Mouse (Mus musculus) erythroblast, adult 5-6 weeks (primary cell): ENCODE data around the gene Tmppe. TPM values are rescaled to one million over a fixed set of nuclear protein-coding genes. Genes with fewer than 3 reads are reported as not detected.

Experiments used
- ATAC-seq: replicated peaks from 2 replicates; pipeline ENCODE4 v1.8.0; 2016; ENCODE audit warnings: moderate number of reproducible peaks, mild to moderate bottlenecking, moderate TSS enrichment, inconsistent platforms; ENCODE audit not compliant: poor library complexity, low FRiP score, severe bottlenecking
- total RNA-seq, 2 experiments: library from RNA; stranded (forward) in 1 of 2; stranded (reverse) in 1 of 2; fragments of 150-400 nt in 1 of 2; fragments of 200-764, 138-1000 nt in 1 of 2; gene quantifications; 2 replicates each; pipeline versions ENCODE4 v1.2.3 to v1.2.4; 2015 to 2017; ENCODE audit warnings: low replicate concordance in 2 of 2

Tmppe gene
- total RNA-seq, 2 experiments from 2014 or later, result 2.2 TPM; not detected in 1

DNA sequence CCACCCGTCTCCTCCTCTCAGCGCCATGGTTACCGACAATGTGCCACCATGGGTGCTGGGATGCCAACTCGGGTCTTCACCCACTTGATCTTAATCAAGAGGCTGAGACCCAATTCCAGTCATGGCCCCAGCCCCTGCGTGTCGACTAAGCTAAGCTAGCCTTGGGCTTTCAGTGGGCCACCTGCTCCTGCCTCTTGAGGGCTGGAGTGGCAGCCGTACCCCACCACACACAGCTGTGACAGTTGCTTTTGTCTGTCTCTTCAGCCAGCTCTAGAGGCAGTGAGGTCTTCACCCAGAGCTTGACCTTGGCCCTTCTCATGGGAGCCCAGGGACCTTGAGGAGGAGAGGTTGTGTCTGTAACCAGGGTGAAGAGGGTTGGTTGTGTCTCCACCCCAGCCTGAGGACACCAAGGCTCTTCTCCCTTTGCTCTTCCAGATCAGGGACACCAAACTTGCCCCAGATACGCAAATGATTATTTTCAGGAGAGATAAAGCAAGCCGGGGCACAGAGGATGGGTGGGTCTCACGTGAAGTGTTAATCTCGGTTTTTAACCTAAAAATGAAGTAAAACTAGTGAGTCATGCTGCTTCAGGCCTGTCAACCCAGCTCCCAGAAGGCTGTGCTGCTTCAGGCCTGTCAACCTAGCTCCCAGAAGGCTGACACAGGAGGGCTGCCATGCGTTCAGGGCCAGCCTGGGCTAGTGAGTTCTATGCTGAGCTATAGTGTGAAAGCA is 27.4 kb downstream of the Tmppe start:
- ATAC-seq, result no peak

DNA sequence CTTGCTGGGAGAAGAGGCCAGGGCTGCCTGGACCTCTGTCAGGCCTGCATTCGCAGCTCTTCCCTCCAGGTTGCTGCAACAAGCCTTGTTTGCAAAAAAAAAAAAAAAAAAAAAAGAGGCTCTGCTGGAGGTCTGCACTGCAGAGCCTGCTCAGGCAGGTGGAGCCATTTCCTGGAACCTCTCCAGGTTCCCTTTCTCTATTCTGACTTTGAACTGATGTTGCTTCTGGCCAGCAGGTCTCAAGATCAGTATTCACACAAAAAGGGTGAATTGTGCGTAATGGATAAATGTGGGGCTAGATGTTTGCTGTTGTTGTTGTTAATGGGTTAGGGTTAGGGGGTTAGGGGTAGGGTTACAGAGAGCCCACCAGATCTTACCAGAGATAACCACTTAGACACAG is 34.8 kb downstream of the Tmppe start:
- no peak for ATAC-seq

DNA sequence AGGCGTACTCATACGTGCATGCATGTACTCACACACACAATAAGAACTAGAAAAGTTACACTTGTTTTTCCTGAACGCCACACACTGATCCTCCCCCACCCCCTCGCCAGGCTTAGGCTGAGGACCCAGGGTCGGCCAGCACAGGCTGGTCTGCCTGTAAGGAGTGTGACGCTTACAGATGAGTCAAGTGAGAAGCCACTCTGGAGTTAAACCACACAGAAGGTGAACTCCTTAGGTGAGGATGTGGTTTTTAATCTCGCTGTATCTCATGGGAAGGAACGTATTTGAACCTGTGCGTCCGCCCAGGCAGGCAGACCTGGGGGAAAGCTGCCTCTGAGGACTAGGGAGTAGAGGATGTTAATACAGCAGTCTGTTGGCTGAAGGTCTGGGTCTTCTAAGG is 39.6 kb downstream of the Tmppe start:
- ATAC-seq, result no peak

DNA sequence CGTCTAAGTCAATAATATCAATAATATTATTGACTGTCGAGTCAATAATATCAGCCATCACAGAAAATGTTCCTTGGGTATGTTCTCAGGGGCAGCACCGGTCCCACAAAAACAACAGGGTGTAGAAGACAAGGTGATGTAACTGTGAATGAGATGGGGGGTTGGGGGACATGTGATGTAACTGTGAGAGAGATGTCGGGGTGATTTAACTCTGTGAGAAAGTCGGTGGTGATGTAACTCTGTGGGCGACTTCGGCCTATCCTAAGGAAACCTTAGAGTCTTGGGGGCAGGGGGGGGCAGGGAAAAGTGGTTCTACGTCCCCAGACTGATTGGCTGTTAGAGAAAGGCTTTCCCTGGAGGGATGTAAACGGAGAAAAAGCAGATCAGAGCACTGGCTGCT is 41.3 kb downstream of the Tmppe start:
- no peak for ATAC-seq

DNA sequence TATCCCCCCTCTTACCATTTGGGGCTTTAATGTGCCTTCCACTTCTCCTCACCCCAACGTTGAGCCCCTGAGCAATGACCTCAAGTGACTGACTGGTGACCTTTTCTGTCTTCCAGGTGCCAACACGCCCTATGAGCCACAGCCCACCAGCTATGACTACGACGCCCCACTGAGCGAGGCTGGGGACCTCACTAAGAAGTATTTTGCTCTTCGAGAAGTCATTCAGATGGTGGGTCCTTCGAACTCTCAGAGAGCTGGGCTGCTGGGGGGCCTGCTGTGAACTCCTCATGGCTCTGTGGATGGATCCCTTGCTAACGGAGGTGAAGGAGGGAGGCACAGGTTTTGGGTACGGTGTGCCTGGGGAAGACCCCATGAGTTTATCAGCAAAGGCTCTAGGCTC is 42.0 kb downstream of the Tmppe start:
- no peak for ATAC-seq

DNA sequence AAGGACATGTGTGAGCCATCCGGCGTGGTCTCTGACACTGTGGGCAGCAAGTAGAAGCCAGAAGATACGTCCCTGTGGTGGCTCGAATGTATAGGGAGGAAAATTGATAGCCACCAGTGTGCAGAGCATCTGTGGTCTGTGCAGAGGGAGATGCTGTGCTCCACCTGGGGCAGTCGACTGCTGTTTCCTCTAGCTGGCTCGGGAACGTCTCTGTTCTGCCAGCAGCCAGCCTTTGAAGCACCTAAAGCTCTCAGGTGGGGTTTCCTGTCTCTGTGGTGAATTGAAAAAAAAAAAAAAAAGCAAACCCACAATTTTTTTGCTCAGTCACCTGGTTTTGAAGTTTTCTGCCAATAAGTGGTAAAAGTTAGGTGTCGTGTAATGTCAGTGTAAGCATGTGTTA is 42.4 kb downstream of the Tmppe start:
- ATAC-seq, result no peak

DNA sequence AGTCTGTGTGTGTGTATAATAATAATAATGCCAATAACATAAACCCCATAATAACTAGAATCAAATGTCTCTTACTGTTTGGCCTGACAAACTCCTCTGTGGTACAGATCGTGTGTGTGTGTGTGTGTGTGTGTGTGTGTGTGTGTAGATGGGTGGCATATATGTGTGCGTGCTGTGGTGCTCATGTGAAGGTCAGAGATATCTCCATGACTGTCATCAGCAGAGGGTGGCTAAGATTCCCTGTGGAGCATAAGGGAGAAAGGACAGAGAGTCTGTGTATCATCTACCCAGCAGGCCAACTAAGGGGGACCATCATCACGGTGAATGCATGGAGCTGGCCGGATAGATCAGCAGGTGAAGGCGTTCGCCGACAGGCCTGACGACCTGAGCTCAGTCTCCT is 46.0 kb downstream of the Tmppe start:
- ATAC-seq, result no peak

DNA sequence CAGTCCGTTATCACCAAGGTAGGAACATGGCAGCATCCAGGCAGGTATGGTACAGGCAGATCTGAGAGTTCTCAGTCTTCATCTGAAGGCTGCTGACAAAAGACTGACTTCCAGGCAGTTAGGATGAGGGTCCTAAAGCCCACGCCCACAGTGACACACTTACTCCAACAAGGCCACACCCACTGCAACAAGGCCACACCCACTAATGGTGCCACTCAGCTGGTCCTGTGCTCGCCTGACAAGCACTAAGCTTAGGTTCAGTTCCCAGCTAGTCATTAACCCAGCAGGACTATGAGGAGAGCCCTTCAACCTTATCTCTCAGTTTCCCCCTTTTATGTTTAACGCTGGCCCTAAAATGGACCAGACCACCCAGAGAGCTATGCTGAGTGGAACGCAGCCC is 47.8 kb downstream of the Tmppe start:
- ATAC-seq, result no peak

DNA sequence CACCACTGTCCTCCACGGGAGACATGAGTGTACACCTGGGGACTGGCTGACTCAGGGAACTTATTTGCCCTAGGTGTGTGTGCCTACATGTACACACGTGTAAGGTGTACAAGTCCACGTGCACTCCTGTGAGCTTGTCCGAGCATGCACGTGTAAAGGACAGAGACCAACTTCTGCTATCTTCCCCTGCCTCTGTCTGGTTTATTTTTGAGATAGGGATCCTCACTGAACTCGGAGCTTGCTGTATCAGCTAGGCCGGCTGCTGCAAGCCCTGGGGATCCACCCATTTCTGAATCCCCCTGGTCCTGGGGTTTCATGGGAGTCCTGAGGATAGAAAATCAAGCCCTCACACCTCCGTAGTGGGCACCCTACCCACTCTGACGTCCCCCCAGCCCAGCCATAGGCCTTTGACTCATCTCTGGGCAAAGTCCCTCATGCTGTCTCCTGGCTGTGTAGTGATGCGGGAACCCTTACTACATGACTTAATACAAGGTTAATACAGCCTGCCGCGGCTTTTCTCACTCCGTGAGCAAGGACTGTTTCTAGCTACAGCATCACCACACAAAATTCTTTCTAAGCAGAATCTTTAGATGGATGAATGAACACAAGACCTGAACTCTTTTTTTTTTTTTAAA is 48.3 kb downstream of the Tmppe start:
- no peak for ATAC-seq

DNA sequence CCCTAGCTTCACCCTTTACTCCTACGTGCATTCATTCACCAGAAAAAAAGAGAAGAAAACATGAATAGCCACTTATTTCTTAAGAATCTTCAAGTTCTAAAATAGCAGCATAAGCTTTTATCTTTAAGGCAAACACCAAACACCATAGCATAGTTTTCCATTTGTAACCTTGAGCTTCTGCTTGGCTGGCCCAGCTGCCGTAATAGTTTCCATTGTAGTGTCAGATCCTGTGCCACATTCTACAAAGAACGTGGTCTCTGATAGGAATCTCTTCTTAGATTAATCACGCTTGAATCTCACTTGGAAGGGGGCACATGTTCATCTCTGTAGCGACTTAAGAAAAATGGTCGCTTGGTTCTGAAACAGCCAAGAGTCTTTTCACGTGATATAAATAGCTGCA is 50.7 kb downstream of the Tmppe start:
- no peak for ATAC-seq

DNA sequence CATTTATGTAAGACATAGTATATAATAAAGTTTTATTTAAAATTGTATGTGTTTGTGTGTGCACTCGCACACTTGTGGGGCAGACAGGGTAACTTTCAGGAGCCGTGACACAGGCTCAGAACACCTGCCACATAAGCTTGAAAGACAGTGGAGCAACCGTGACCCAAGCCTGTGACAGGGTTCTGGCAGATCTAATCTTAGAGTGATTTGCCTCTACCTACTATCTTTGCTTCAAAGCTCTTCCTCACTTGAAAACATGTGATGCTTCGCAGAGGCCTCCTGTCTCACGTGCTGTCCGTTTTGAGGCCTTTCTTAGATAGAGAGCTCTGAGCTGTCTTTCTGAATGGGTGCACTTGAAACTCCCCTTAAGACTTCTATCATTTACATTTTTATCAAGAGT is 51.5 kb downstream of the Tmppe start:
- ATAC-seq, result no peak

DNA sequence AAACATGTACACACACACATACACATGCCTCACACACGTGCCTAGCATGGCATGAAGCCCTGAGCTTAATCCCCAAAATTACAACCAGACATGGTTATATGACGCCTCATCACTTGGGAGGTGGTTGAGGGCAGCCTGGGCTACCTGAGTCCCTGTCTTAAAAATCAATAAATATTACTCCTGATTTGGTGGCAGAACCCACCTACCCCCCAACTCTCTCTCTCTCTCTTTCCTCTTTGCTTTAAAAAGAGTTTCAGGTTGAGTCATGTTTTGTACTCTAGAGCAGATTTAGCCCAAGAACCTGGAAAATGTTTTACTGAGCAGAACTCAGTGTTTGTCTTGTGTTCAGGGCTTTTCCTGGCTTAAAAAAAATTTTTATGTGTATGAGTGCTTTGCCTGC is 54.5 kb downstream of the Tmppe start:
- ATAC-seq, result no peak

Other genes starting within 250 kb of the Tmppe start
- not detected in 2 replicates for gene Bcl2a1c, start 71.0 kb upstream of the Tmppe start, total RNA-seq (2015; ENCODE audit: low replicate concordance)
- not detected in 2 replicates for gene Bcl2a1c, start 71.0 kb upstream of the Tmppe start, total RNA-seq (2017; ENCODE audit: low replicate concordance)
- gene Crtap, start 10.4 kb upstream of the Tmppe start, total RNA-seq (2015; ENCODE audit: low replicate concordance), result 1.5 and 13.4 TPM in 2 replicates
- 3.2 and 3.5 TPM in 2 replicates for gene Crtap, start 10.4 kb upstream of the Tmppe start, total RNA-seq (2017; ENCODE audit: low replicate concordance)
- gene Glb1, start within 50 bp of the Tmppe start, total RNA-seq (2015; ENCODE audit: low replicate concordance), result 5.0 and 15.9 TPM in 2 replicates
- 1.4 and 2.4 TPM in 2 replicates for gene Glb1, start within 50 bp of the Tmppe start, total RNA-seq (2017; ENCODE audit: low replicate concordance)
- gene Ccr4, start 103.8 kb downstream of the Tmppe start, total RNA-seq (2015; ENCODE audit: low replicate concordance), result not detected in 2 replicates
- gene Ccr4, start 103.8 kb downstream of the Tmppe start, total RNA-seq (2017; ENCODE audit: low replicate concordance), result not detected in 2 replicates
- not detected in 2 replicates for gene C130032M10Rik, start 114.6 kb downstream of the Tmppe start, total RNA-seq (2015; ENCODE audit: low replicate concordance)
- not detected in 2 replicates for gene C130032M10Rik, start 114.6 kb downstream of the Tmppe start, total RNA-seq (2017; ENCODE audit: low replicate concordance)
- not detected in 2 replicates for gene Trim71, start 163.3 kb downstream of the Tmppe start, total RNA-seq (2015; ENCODE audit: low replicate concordance)
- not detected in 2 replicates for gene Trim71, start 163.3 kb downstream of the Tmppe start, total RNA-seq (2017; ENCODE audit: low replicate concordance)
- gene Cnot10, start 239.1 kb downstream of the Tmppe start, total RNA-seq (2015; ENCODE audit: low replicate concordance), result 7.1 and 9.4 TPM in 2 replicates
- gene Cnot10, start 239.1 kb downstream of the Tmppe start, total RNA-seq (2017; ENCODE audit: low replicate concordance), result 11.6 and 13.6 TPM in 2 replicates